Mouse (Mus musculus): ENCODE measurements around the gene Plac9a. TPM values are rescaled to one million over a fixed set of nuclear protein-coding genes. Genes with fewer than 3 reads are reported as not detected.

Gene Plac9a
- total RNA-seq, 2 experiments from 2014 or later: 2.6 to 3.6 TPM

DNA sequence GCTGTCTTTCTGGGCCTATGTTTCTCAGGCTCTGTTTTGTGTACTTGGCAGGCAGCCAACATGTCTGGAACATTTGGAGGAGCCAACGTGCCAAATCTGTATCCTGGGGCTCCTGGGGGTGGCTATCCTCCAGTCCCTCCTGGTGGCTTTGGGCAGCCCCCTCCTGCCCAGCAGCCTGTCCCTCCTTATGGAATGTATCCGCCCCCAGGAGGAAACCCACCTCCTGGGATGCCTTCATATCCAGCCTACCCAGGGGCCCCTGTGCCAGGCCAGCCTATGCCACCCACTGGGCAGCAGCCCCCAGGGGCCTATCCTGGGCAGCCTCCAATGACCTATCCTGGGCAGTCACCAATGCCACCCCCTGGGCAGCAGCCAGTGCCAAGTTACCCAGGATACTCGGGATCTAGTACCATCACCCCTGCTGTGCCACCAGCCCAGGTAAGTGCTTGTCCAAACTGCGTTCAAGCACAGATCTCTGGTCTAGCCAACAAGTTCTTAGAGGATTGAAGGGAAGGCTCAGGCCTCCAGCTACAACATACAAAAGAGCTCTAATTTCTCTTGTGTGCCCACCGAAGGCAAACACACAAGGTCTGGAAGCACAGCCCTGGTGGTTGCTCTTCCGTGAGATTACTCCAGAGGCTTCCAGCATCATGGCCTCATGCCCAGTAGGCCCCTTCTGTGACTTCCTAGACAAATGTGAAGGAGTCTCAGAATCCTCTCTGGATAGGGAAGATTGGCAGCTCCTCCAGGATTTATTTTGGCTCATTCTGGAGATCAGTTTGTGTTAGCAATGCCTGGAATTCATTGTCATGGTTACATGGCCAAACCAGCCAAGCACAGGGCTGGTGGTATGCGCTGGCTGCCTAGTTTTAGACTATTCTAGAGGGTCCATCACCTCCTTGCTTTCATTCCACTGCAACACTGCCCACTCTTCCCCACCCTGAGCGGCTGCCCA is 30.2 kb downstream of the Plac9a start:
- no peak overlapping the region for H3K4me3 ChIP-seq
- H3K27ac ChIP-seq: peak overlapping the region; percentile 60
- no peak for TF ChIP-seq CTCF (IDR thresholded peaks at IDR 0.05)
- intact Hi-C loops (cut with DNase I): no loop called here
- DNase-seq: peak; percentile 51

GRCm38 (mm10) chr14:25869135-25869878 is 33.6 kb downstream of the Plac9a start:
- H3K4me3 ChIP-seq: no peak overlapping the region
- intact Hi-C loops (cut with DNase I): no loop called here
- no peak for TF ChIP-seq CTCF (IDR thresholded peaks at IDR 0.05)
- peak overlapping the region; percentile 94 for H3K27ac ChIP-seq
- no peak for DNase-seq

GRCm38 (mm10) chr14:25868706-25869105 is 34.2 kb downstream of the Plac9a start:
- TF ChIP-seq CTCF (IDR thresholded peaks at IDR 0.05): no peak
- peak overlapping the region; percentile 13; the same call in 1 of the 2 replicates for H3K4me3 ChIP-seq
- DNase-seq: no peak
- H3K27ac ChIP-seq: peak overlapping the region; percentile 94
- intact Hi-C loops (cut with DNase I): no loop called here

- Histone ChIP-seq H3K27ac (peak overlapping the region; percentile 94), H3K4me3 (no peak overlapping the region)
- TF ChIP-seq CTCF (IDR thresholded peaks at IDR 0.05): no peak
- peak; percentile 61 for DNase-seq
- intact Hi-C loops (cut with DNase I): no loop called here
Observed at GRCm38 (mm10) chr14:25867834-25868233, 35.1 kb downstream of the Plac9a start.

DNA sequence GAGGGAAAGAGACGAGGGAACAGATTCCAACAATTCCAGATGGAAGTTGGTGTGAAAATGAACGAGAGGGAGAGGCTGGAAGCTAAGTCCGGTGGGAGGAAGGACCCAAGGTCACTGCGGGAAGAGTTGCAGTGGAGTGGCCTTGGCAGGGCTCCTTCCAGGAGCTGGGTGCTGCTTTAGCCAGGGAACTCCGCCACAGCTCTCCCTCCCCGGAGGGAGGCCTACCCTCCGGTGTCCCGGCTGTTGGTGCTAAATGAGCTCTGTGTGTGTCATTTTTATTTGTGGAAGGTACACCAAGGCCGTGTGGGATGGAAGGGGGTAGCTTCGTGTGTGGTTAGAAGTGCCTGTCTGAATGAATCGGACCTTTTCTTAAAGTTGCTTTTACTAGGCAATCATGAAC is 36.1 kb downstream of the Plac9a start:
- peak overlapping the region; percentile 52 for H3K4me3 ChIP-seq
- intact Hi-C loops (cut with DNase I): no loop called here
- H3K27ac ChIP-seq: peak overlapping the region; percentile 94
- DNase-seq: peak; percentile 87
- no peak for TF ChIP-seq CTCF (IDR thresholded peaks at IDR 0.05)

GRCm38 (mm10) chr14:25866384-25866783 is 36.5 kb downstream of the Plac9a start:
- intact Hi-C loops (cut with DNase I): no loop called here
- DNase-seq: peak; percentile 64
- Histone ChIP-seq H3K4me3 (peak overlapping the region; percentile 52), H3K27ac (peak overlapping the region; percentile 94)
- no peak for TF ChIP-seq CTCF (IDR thresholded peaks at IDR 0.05)

- DNase-seq: no peak
- intact Hi-C loops (cut with DNase I): loop anchor here (1.0 kb wide), 1 partner anchor 202 kb away; no protein-coding TSS in a partner anchor
- H3K27ac ChIP-seq: peak overlapping the region; percentile 94
- no peak for TF ChIP-seq CTCF (IDR thresholded peaks at IDR 0.05)
- H3K4me3 ChIP-seq: no peak overlapping the region
Observed at GRCm38 (mm10) chr14:25865251-25865650, 37.6 kb downstream of the Plac9a start.

- intact Hi-C loops (cut with DNase I): no loop called here
- DNase-seq: no peak
- TF ChIP-seq CTCF (IDR thresholded peaks at IDR 0.05): no peak
Observed at GRCm38 (mm10) chr14:25863721-25864120, 39.2 kb downstream of the Plac9a start.

GRCm38 (mm10) chr14:25861771-25862530 is 40.9 kb downstream of the Plac9a start:
- no peak for DNase-seq
- intact Hi-C loops (cut with DNase I): no loop called here
- Histone ChIP-seq H3K4me3 (no peak overlapping the region), H3K27ac (peak overlapping the region; percentile 58)
- no peak for TF ChIP-seq CTCF (IDR thresholded peaks at IDR 0.05)

More at GRCm38 (mm10) chr14:25863721-25864120, 39.2 kb downstream of the Plac9a start:
- H3K27ac ChIP-seq: peak overlapping the region; percentile 94
- no peak overlapping the region for H3K4me3 ChIP-seq

- no peak for TF ChIP-seq CTCF (IDR thresholded peaks at IDR 0.05)
- intact Hi-C loops (cut with DNase I): no loop called here
- peak; percentile 4 for DNase-seq
- Histone ChIP-seq H3K27ac (peak overlapping the region; percentile 31; the same call in 1 of the 2 replicates), H3K4me3 (no peak overlapping the region)
Observed at GRCm38 (mm10) chr14:25857940-25858339, 45.0 kb downstream of the Plac9a start.

DNA sequence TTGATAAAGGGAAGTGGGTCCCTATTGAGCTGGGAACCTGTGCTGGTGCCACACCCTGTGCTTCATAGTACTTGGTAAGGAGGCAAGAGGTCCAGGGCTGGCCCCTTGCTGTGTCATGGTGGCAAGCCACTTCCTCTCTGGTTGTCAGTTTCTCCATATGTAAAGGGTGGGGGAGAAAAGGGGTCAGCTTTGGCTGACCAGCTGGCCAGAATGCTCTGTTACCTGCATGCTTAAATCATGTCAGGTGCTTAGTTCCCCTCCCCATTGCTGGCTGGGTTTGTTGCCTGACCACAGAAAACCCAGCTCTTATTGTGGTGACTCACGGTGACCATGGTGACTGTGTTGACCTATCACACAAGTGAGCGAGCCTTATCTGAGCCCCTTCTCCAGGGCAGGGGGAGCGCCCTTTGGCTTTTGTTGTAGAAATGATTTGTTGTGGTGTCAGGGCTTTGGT is 45.7 kb downstream of the Plac9a start:
- peak; percentile 11 for DNase-seq
- no peak overlapping the region for H3K4me3 ChIP-seq
- intact Hi-C loops (cut with DNase I): no loop called here
- TF ChIP-seq CTCF (IDR thresholded peaks at IDR 0.05): no peak
- peak overlapping the region; percentile 49; the same call in 1 of the 2 replicates for H3K27ac ChIP-seq
